Mouse (Mus musculus) heart, adult 2 months (tissue): ENCODE results near the gene Batf2.
A peak's percentile ranks its signal among the peaks of the same experiment; 100 is the strongest.

Experiments used
- CTCF ChIP-seq: fragments of 200-600 bp; IDR thresholded peaks from 2 replicates; pipeline ENCODE4 v1.8.1; 2022; ENCODE audit warnings: antibody characterized with exemption, mild to moderate bottlenecking, moderate library complexity
- POLR2A ChIP-seq: fragments of 200-500 bp; IDR thresholded peaks from 2 replicates; pipeline ENCODE4 v1.6.1; 2011; ENCODE audit warnings: mild to moderate bottlenecking, low read depth, low read length, control low read depth; ENCODE audit not compliant: insufficient read depth

- TF ChIP-seq POLR2A (0 out of 2 replicates have a peak, but pooled peaks have one; percentile 51), CTCF (0 out of 2 replicates have a peak, but pooled peaks have one; percentile 1)
These were observed 23.2 kb downstream of the Batf2 start for GRCm38 (mm10) chr19:6163872-6164547.
